Mouse (Mus musculus): ENCODE measurements around the gene Gm867. TPM values are rescaled to one million over a fixed set of nuclear protein-coding genes. Genes with fewer than 3 reads are reported as not detected.

Gene Gm867
- polyA plus RNA-seq, 1 experiment from 2014 or later: 27.1 TPM

DNA sequence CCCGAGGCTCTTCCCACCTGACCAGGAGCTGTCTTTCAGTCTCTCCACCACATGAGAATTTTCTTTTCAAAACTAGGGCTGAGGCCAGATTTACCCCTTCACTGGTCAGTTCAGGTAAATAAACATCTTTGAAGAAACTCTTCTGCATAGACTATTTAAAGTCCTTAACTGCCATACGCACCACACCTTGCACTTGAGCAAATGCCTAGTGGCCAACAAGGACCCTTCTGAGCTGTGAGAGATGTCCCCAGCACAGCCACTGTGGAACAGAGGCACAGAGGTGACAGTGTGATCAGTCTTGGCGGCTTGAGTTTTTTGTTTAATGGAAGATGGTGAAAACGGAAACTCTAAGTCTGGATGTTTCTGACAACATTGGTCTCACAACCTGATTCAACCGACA, 21.4 kb downstream of the Gm867 start:
- ATAC-seq (ENCODE audit: insufficient read depth): no peak
- Histone ChIP-seq H3K4me3 (replicated peaks) (no peak overlapping the region), H3K9ac (no peak overlapping the region), H3K4me2 (no peak overlapping the region), H3K9me3 (replicated peaks) (no peaks in the 10 kb centered on the region), H3K27ac (replicated peaks) (no peak overlapping the region), H3K4me1 (replicated peaks) (peaks cover 42% of the 10 kb centered on the region), H3K36me3 (replicated peaks) (peaks cover 32% of the 10 kb centered on the region), H3K27me3 (no peaks in the 10 kb centered on the region)
- WGBS (ENCODE audit: insufficient replicate concordance): 83% methylated on average over 5 of the region's 5 CpGs

DNA sequence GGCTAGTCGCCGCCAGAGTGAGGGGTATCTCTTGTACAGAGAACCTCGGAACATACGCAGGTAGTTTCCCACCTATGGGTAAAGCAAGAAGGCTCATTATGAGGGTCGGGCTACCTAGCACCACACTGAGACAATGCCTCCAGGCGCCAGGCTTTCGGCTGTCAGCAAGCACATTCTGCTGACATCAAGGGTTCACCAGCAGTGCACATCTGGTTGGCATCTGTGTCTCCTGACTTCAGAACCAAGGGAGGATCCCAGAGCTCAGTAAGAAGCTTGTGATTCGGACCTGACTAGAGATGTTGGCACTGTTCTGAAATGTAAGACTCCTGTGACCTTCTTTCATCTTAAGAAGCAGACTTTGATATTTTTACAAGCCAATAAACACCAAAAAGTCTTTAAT, 23.6 kb downstream of the Gm867 start:
- WGBS (ENCODE audit: insufficient replicate concordance): 82% methylated on average over 8 of the region's 8 CpGs
- no peak for ATAC-seq (ENCODE audit: insufficient read depth)
- H3K27me3 ChIP-seq: no peaks in the 10 kb centered on the region
- H3K4me2 ChIP-seq: no peak overlapping the region
- H3K4me3 ChIP-seq (replicated peaks): no peak overlapping the region
- H3K4me1 ChIP-seq (replicated peaks): peaks cover 38% of the 10 kb centered on the region
- H3K27ac ChIP-seq (replicated peaks): no peak overlapping the region
- H3K36me3 ChIP-seq (replicated peaks): peaks cover 49% of the 10 kb centered on the region
- H3K9ac ChIP-seq: no peak overlapping the region
- H3K9me3 ChIP-seq (replicated peaks): no peaks in the 10 kb centered on the region

DNA sequence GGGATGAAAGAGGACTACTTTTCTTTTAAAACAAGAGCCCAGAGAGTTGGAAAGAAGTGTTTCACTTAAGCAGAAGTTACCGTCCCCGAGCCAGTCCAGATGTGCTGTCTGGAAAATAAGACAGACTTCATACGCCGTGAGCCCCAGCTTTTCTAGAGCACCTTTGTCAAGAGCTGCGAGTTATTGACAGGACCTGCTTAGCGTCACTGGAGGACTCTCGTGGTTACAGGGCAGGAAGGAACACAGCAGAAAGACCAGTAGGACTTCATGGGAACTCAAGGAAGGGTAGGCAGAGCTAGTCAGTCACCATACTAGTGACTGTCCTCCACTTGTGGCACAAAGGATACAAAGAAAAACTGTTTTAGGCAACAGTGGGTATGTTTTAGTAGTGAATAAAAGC, 24.9 kb downstream of the Gm867 start:
- no peak for ATAC-seq (ENCODE audit: insufficient read depth)
- Histone ChIP-seq H3K4me2 (no peak overlapping the region), H3K4me1 (replicated peaks) (peaks cover 32% of the 10 kb centered on the region), H3K27ac (replicated peaks) (no peak overlapping the region), H3K9ac (no peak overlapping the region), H3K36me3 (replicated peaks) (peaks cover 61% of the 10 kb centered on the region), H3K27me3 (no peaks in the 10 kb centered on the region), H3K4me3 (replicated peaks) (no peak overlapping the region), H3K9me3 (replicated peaks) (no peaks in the 10 kb centered on the region)
- WGBS (ENCODE audit: insufficient replicate concordance): 75% methylated on average over 7 of the region's 7 CpGs

DNA sequence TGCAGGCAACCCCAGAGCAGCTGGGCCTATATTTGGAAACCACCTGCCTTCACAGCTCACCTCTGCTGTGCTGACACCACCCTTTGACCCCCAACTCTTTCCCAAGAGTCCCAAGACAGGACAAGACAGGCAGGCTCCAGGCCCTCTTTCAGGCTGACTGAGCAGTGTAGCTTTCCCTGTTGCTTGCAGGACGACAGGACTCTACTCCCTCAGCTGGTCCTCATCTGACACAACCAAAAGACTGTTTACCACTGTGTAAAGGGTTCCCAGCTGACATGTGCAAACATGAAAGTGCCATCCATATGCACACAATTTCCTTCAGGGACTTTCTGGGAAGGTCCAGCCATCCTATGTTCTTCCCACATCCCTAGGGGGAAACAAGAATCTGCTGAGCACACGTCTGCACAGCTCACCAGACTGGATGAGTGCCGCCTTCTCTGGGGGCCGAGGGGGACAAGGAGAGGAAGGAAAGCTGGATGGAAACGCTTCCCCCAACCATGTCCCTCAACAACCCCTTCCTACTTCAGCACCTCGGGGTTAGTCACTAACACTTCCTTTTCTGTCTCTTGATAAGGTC, 27.4 kb downstream of the Gm867 start:
- H3K4me2 ChIP-seq: no peak overlapping the region
- no peak overlapping the region for H3K4me3 ChIP-seq (replicated peaks)
- H3K9ac ChIP-seq: no peak overlapping the region
- WGBS (ENCODE audit: insufficient replicate concordance): 50% methylated on average over 6 of the region's 6 CpGs
- no peak overlapping the region for H3K27ac ChIP-seq (replicated peaks)
- no peaks in the 10 kb centered on the region for H3K9me3 ChIP-seq (replicated peaks)
- H3K36me3 ChIP-seq (replicated peaks): peaks cover 74% of the 10 kb centered on the region
- H3K4me1 ChIP-seq (replicated peaks): peaks cover 12% of the 10 kb centered on the region
- no peak for ATAC-seq (ENCODE audit: insufficient read depth)
- H3K27me3 ChIP-seq: no peaks in the 10 kb centered on the region

DNA sequence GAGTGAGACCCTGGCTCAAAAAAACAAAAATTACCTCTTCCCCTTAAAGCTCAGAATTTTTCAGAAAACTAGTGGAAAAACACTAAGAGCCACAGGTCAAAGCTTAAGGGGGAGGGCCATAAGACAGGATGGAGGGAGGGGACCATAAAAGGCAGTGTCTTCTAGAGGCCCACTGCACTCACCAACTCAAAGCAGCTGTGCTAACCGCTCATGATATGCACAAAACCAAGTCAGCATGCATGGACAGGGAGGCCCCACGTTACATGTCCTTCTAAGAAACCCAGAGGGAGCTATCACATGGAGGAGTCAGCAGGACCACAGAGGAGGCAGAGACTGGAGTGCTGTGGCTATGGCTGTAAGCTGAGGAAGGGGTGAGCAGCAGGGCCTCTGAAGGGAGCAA, 29.8 kb downstream of the Gm867 start:
- Histone ChIP-seq H3K27me3 (no peaks in the 10 kb centered on the region), H3K4me2 (no peak overlapping the region), H3K27ac (replicated peaks) (no peak overlapping the region), H3K4me1 (replicated peaks) (peaks cover 12% of the 10 kb centered on the region), H3K36me3 (replicated peaks) (peaks cover 86% of the 10 kb centered on the region), H3K9ac (no peak overlapping the region), H3K4me3 (replicated peaks) (no peak overlapping the region), H3K9me3 (replicated peaks) (no peaks in the 10 kb centered on the region)
- 80% methylated on average over 2 of the region's 2 CpGs for WGBS (ENCODE audit: insufficient replicate concordance)
- no peak for ATAC-seq (ENCODE audit: insufficient read depth)

DNA sequence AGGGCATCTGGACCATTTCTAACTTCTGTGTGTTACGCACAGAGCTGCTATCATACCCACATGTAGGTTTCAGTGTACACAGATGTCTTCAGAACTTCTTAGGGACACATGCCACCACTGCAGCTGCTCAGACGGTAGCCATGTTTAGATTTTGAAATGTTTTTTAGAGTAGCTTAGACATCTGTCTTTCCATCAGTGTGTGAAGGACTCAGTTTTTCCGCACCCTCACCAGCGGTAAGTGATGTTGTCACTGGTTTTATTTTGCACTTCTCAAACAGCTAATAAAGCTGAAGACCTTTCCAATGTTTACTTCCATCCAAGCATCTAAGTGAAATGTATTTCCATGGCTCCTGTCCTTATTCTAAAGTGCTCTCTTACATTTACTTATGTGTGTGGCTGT, 33.6 kb downstream of the Gm867 start:
- no peak overlapping the region for H3K9ac ChIP-seq
- WGBS (ENCODE audit: insufficient replicate concordance): 84% methylated on average over 4 of the region's 4 CpGs
- H3K27me3 ChIP-seq: no peaks in the 10 kb centered on the region
- no peak overlapping the region for H3K4me3 ChIP-seq (replicated peaks)
- no peak overlapping the region for H3K4me2 ChIP-seq
- peaks cover 93% of the 10 kb centered on the region for H3K36me3 ChIP-seq (replicated peaks)
- no peaks in the 10 kb centered on the region for H3K4me1 ChIP-seq (replicated peaks)
- ATAC-seq (ENCODE audit: insufficient read depth): no peak
- no peak overlapping the region for H3K27ac ChIP-seq (replicated peaks)
- no peaks in the 10 kb centered on the region for H3K9me3 ChIP-seq (replicated peaks)

DNA sequence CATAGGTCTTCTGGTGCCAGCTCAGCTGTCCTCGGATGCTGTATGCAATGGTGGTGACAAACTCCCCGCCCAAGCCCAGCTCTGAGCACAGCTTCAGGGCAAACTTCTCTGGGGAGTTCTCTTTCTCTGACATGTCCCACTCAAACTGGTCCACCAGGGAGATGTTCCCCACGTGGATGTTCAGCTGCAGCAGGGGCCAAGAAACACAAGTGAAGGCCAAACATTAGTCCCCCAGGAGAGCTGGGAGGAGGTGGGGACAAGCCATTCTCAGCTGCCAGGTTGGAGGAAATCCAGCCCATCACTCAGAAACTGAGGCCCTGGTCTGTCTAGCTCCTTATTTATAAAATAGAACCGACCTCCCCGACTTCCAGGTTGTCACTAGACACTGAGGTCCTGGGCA, 36.1 kb downstream of the Gm867 start:
- 0 out of 2 replicates have a peak, but pooled peaks cover 3% of the 10 kb centered on the region for H3K4me1 ChIP-seq (replicated peaks)
- no peaks in the 10 kb centered on the region for H3K9me3 ChIP-seq (replicated peaks)
- H3K27me3 ChIP-seq: no peaks in the 10 kb centered on the region
- ATAC-seq (ENCODE audit: insufficient read depth): no peak
- WGBS (ENCODE audit: insufficient replicate concordance): 81% methylated on average over 5 of the region's 5 CpGs
- H3K27ac ChIP-seq (replicated peaks): no peak overlapping the region
- H3K4me2 ChIP-seq: no peak overlapping the region
- H3K4me3 ChIP-seq (replicated peaks): no peak overlapping the region
- peaks cover 92% of the 10 kb centered on the region for H3K36me3 ChIP-seq (replicated peaks)
- H3K9ac ChIP-seq: no peak overlapping the region

DNA sequence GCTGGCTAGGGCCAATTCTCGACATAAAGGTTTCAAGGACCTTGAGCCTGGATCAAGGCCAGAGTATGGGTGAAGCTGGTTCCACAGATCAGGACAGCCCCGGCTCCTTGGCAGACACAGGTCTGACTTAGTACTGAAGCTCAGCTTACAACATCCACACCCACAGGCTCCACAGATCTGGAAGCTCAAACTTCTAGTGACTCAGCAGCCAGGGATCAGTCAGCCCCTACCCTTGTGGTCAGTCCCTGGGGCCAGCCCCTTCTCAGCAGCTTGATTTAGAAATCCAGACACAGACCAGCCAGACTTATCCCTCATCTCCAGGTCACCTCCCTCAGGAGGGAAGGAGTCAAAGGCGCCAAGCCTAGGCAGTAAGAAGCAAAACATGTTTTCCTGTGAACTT, 41.6 kb downstream of the Gm867 start:
- Histone ChIP-seq H3K27me3 (no peaks in the 10 kb centered on the region), H3K4me2 (no peak overlapping the region), H3K9me3 (replicated peaks) (no peaks in the 10 kb centered on the region), H3K36me3 (replicated peaks) (peaks cover 82% of the 10 kb centered on the region), H3K4me1 (replicated peaks) (peaks cover 3% of the 10 kb centered on the region; the same call in 1 of the 2 replicates), H3K9ac (no peak overlapping the region), H3K4me3 (replicated peaks) (no peak overlapping the region), H3K27ac (replicated peaks) (no peak overlapping the region)
- ATAC-seq (ENCODE audit: insufficient read depth): no peak
- 74% methylated on average over 3 of the region's 3 CpGs for WGBS (ENCODE audit: insufficient replicate concordance)

DNA sequence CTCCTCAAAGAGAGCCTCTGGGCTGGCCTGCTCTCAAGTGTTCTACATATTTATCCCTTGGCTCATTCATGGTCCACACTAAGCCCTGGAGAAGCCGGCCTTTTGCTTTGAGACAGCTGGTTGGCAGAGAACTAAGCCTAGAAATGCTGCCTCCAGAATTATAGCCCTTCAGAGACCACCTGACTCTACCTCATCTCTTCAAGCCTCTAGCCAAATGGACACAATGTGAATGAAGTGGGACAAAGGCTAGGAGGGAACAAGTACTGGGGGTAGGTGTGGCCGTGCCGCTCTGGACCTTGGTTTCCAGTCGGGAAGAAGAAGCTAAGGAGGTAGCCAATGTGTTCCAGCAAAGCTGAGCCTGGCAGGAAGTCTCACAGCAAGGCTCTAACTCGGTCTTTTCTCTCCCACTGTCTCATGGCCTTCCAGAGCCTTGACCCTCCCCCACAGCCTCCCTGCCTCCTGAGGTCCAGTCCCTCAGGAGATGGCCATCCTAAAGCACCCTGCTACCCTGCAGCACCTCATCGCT, 42.4 kb downstream of the Gm867 start:
- peaks cover 75% of the 10 kb centered on the region for H3K36me3 ChIP-seq (replicated peaks)
- 78% methylated on average over 6 of the region's 6 CpGs for WGBS (ENCODE audit: insufficient replicate concordance)
- no peak overlapping the region for H3K4me2 ChIP-seq
- H3K27me3 ChIP-seq: no peaks in the 10 kb centered on the region
- peaks cover 11% of the 10 kb centered on the region for H3K4me1 ChIP-seq (replicated peaks)
- H3K27ac ChIP-seq (replicated peaks): no peak overlapping the region
- H3K4me3 ChIP-seq (replicated peaks): no peak overlapping the region
- H3K9ac ChIP-seq: no peak overlapping the region
- H3K9me3 ChIP-seq (replicated peaks): no peaks in the 10 kb centered on the region
- no peak for ATAC-seq (ENCODE audit: insufficient read depth)

DNA sequence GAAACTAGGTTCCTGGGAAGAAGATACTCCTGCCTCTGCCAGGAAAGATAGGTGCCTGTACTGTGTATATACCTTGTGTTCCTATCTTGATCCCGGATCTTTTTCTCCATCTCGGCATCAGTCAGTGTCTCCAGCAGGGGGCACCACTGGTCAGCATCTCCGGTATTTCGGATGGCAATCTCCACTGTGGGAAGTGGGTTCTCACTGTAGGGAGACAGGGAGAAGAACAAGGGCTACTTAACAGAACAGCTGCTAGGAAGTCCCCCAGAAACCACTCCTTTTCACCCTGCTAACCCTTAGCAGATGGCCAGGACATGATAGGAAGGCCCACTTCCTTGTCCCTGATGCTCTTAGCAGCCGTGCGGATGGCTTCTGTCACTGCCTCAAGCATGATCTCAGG, 43.1 kb downstream of the Gm867 start:
- peaks cover 68% of the 10 kb centered on the region for H3K36me3 ChIP-seq (replicated peaks)
- WGBS (ENCODE audit: insufficient replicate concordance): 54% methylated on average over 6 of the region's 6 CpGs

DNA sequence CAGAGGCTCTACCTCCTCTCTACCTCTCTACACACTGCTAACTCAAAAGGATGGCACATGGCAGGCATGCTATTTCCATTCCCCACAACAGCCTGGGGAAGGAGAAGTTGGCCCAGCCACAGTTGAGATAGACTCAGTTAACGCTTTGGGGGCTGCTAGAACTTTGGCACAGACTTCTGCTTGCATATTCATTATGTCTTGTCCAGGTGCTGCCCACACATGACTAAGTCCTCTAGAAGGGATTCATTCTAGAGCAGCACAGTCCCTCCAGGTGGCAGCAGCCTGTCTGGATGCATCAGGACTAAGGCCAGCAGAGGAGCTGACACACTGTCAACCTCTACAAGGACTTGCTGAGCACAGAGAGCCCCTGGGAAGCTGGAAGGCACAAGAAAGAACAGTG, 44.3 kb downstream of the Gm867 start:
- Histone ChIP-seq H3K9me3 (replicated peaks) (no peaks in the 10 kb centered on the region), H3K9ac (no peak overlapping the region), H3K4me2 (no peak overlapping the region), H3K4me1 (replicated peaks) (peaks cover 18% of the 10 kb centered on the region), H3K27ac (replicated peaks) (no peak overlapping the region), H3K27me3 (no peaks in the 10 kb centered on the region), H3K36me3 (replicated peaks) (peaks cover 56% of the 10 kb centered on the region), H3K4me3 (replicated peaks) (no peak overlapping the region)
- 78% methylated on average over 1 of the region's 1 CpGs for WGBS (ENCODE audit: insufficient replicate concordance)
- ATAC-seq (ENCODE audit: insufficient read depth): no peak

More for the DNA sequence above, 43.1 kb downstream of the Gm867 start:
- H3K4me3 ChIP-seq (replicated peaks): no peak overlapping the region
- no peak overlapping the region for H3K9ac ChIP-seq
- H3K27ac ChIP-seq (replicated peaks): no peak overlapping the region
- peaks cover 18% of the 10 kb centered on the region for H3K4me1 ChIP-seq (replicated peaks)
- H3K4me2 ChIP-seq: no peak overlapping the region
- no peak for ATAC-seq (ENCODE audit: insufficient read depth)
- no peaks in the 10 kb centered on the region for H3K27me3 ChIP-seq
- H3K9me3 ChIP-seq (replicated peaks): no peaks in the 10 kb centered on the region

DNA sequence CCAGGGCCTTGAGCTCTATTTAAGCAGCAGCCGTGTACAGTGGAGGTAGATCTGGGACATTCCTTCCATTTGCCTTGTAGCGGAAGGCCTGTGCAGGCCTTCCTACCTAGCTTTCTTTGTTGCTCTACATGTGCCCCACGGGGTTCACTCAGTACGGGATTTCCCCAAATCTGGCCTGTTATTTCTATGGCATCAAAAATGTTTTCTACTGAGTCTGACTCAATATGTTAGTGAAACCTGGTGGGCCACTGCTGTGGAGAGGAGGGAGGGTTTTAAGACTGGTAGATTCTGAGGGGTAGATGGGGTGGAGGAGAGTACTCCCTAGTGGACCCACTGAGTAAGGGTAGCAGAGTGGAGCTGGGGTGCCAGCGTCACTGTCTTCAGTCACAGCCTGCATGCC, 44.7 kb downstream of the Gm867 start:
- H3K4me3 ChIP-seq (replicated peaks): no peak overlapping the region
- peaks cover 51% of the 10 kb centered on the region for H3K36me3 ChIP-seq (replicated peaks)
- WGBS (ENCODE audit: insufficient replicate concordance): 87% methylated on average over 5 of the region's 5 CpGs
- no peak for ATAC-seq (ENCODE audit: insufficient read depth)
- H3K4me2 ChIP-seq: no peak overlapping the region
- no peaks in the 10 kb centered on the region for H3K9me3 ChIP-seq (replicated peaks)
- peaks cover 18% of the 10 kb centered on the region for H3K4me1 ChIP-seq (replicated peaks)
- H3K9ac ChIP-seq: no peak overlapping the region
- no peaks in the 10 kb centered on the region for H3K27me3 ChIP-seq
- no peak overlapping the region for H3K27ac ChIP-seq (replicated peaks)

Data from liver, embryonic 15.5 days (tissue).